Mouse (Mus musculus): ENCODE measurements around the gene Dusp12. TPM values are rescaled to one million over a fixed set of nuclear protein-coding genes. Genes with fewer than 3 reads are reported as not detected.

Dusp12 gene
- 43.7 and 46.4 TPM in 2 replicates for polyA plus RNA-seq (2015; fragmentation: Nextera tagmentation; extraction: Ambion mirVana)

GRCm38 (mm10) chr1:170884978-170885561 is at the start of gene Dusp12, which contains the start of gene Gm26620:
Gene Dusp12 (minus strand): TSS chr1:170885540.
Gene Gm26620 (plus strand): TSS chr1:170885065.

GRCm38 (mm10) chr1:170927378-170927777 is 42.0 kb upstream of the Dusp12 start, which contains the start of gene Fcrla:
Gene Fcrla (minus strand): TSS chr1:170927583.

GRCm38 (mm10) chr1:170912891-170913615 is 27.7 kb upstream of the Dusp12 start, which contains the start of gene Fcrlb:
Gene Fcrlb (minus strand): TSS chr1:170912941.

GRCm38 (mm10) chr1:170867691-170868105 is 17.6 kb downstream of the Dusp12 start, which contains the start of gene Atf6:
Gene Atf6 (minus strand): TSS chr1:170867771.

Other genes starting within 250 kb of the Dusp12 start
- 18.8 and 22.1 TPM in 2 replicates for gene Olfml2b, start 241.0 kb downstream of the Dusp12 start, polyA plus RNA-seq (2015; fragmentation: Nextera tagmentation; extraction: Ambion mirVana)
- 4.6 and 7.1 TPM in 2 replicates for gene Atf6, start 17.8 kb downstream of the Dusp12 start, polyA plus RNA-seq (2015; fragmentation: Nextera tagmentation; extraction: Ambion mirVana)
- gene Gm26620, start 475 bp downstream of the Dusp12 start, polyA plus RNA-seq (2015; fragmentation: Nextera tagmentation; extraction: Ambion mirVana), result 1.9 and 2.2 TPM in 2 replicates
- gene Fcrlb, start 27.4 kb upstream of the Dusp12 start, polyA plus RNA-seq (2015; fragmentation: Nextera tagmentation; extraction: Ambion mirVana), result 0.35 TPM in 1 of 2 replicates, not detected in the other
- 0.25 and 0.68 TPM in 2 replicates for gene Fcrla, start 42.0 kb upstream of the Dusp12 start, polyA plus RNA-seq (2015; fragmentation: Nextera tagmentation; extraction: Ambion mirVana)
- gene Fcgr2b, start 91.0 kb upstream of the Dusp12 start, polyA plus RNA-seq (2015; fragmentation: Nextera tagmentation; extraction: Ambion mirVana), result 12.9 and 15.4 TPM in 2 replicates
- 5.6 and 6.3 TPM in 2 replicates for gene Fcgr4, start 133.4 kb upstream of the Dusp12 start, polyA plus RNA-seq (2015; fragmentation: Nextera tagmentation; extraction: Ambion mirVana)
- gene Fcgr3, start 179.4 kb upstream of the Dusp12 start, polyA plus RNA-seq (2015; fragmentation: Nextera tagmentation; extraction: Ambion mirVana), result 42.6 and 55.1 TPM in 2 replicates
- 4.1 and 7.5 TPM in 2 replicates for gene Cfap126, start 228.4 kb upstream of the Dusp12 start, polyA plus RNA-seq (2015; fragmentation: Nextera tagmentation; extraction: Ambion mirVana)

Data from adrenal gland, postnatal 0 days (tissue).